Mouse (Mus musculus) neural tube, embryonic 12.5 days (tissue): ENCODE measurements around the gene Gm10428. TPM values are rescaled to one million over a fixed set of nuclear protein-coding genes. Genes with fewer than 3 reads are reported as not detected.

ENCODE experiments used
- ATAC-seq: fragments of 200-750 bp; cut with Nextera tagmentation; 2 replicates; pipeline ENCODE4 v1.8.0; 2017; ENCODE audit warnings: low read depth, mild to moderate bottlenecking, moderate TSS enrichment, moderate library complexity; ENCODE audit not compliant: low FRiP score
- H3K27ac ChIP-seq: fragments of 300-500 bp; sonication (generic); 2 replicates; pipeline ENCODE4 v1.5.1; 2016
- H3K27me3 ChIP-seq: fragments of 300-500 bp; sonication (generic); replicated peaks from 2 replicates; pipeline ENCODE4 v1.6.1; 2016; ENCODE audit warnings: mild to moderate bottlenecking
- H3K36me3 ChIP-seq: fragments of 300-500 bp; sonication (generic); 2 replicates; pipeline ENCODE4 v1.6.1; 2016; ENCODE audit warnings: mild to moderate bottlenecking
- H3K4me1 ChIP-seq: fragments of 300-500 bp; sonication (generic); 2 replicates; pipeline ENCODE4 v1.6.1; 2016
- H3K4me2 ChIP-seq: fragments of 300-500 bp; sonication (generic); replicated peaks from 2 replicates; pipeline ENCODE4 v1.6.1; 2016; ENCODE audit warnings: mild to moderate bottlenecking
- H3K4me3 ChIP-seq: fragments of 300-500 bp; sonication (generic); 2 replicates; pipeline ENCODE4 v1.5.1; 2016
- H3K9ac ChIP-seq: fragments of 300-500 bp; sonication (generic); 2 replicates; pipeline ENCODE4 v1.6.1; 2016; ENCODE audit warnings: mild to moderate bottlenecking
- H3K9me3 ChIP-seq: fragments of 300-500 bp; sonication (generic); 2 replicates; pipeline ENCODE4 v1.6.1; 2016; ENCODE audit warnings: mild to moderate bottlenecking
- WGBS: fragments of 180-500 bp; shearing (Covaris S2); methylation state at CpG from one replicate; pipeline ENCODE4 v1.1.7; 2016; 5-methylcytosine and 5-hydroxymethylcytosine counted together
- polyA plus RNA-seq: library from polyadenylated mRNA; unstranded; fragments of >200 nt; fragmentation: Nextera tagmentation; extraction: Ambion mirVana; gene quantifications from 2 replicates; pipeline ENCODE4 v1.2.1, GENCODE M21; 2016

Gene Gm10428
- polyA plus RNA-seq = not detected in 2 replicates

DNA sequence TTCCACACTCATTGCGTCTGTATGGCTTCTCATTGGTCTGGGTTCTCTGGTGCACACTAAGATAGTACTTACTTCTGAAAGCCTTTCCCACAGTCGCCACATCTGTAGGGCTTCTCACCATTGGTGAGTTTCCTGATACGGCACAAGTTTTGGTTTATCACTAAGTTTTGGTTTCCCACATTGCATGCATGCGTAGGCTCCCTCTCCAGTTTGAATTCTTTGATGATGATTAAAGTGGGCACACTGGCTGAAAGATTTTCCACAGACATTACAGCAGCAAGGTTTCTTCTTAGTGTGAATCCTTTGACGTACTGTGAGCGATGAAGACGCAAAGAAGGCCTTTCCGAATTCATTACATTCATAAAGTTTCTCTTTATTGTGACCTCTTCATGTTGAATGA lies at the start of gene Gm10428:
Gene Gm10428 (plus strand): TSS at position 321 of the 400 bp plus-strand sequence.
- Histone ChIP-seq H3K4me3 (no peak within 1 kb of the TSS), H3K4me2 (no peak within 1 kb of the TSS), H3K4me1 (peaks cover 6% of the 10 kb centered on the region; the same call in 1 of the 2 replicates), H3K9me3 (no peaks in the 10 kb centered on the region), H3K27ac (no peak within 1 kb of the TSS), H3K36me3 (no peaks in the 10 kb centered on the region), H3K27me3 (no peaks in the 10 kb centered on the region; the same call in 1 of the 2 replicates), H3K9ac (no peak within 1 kb of the TSS)
- no peak for ATAC-seq
- 86% methylated on average over 8 of the region's 8 CpGs for WGBS

DNA sequence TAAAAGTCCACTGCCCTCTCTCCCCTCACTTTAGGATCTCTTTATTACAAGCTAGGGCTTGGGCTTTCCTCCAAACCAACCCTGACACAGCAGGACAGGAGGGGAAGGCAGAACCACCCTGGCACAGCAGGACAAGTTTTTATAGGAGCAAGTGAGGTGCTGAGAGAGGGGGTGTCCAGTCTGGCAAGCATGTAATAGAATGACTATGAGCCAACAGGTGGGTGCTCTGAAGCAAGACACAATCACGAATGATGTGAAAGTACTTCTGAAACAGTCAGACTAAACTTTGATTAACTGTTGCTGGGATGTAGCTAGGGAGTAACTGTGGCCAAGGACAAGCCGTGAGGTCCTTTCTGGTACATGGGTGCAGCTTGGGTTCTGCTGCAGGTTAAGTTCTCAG lies 46.8 kb upstream of the Gm10428 start:
- Histone ChIP-seq H3K27me3 (no peaks in the 10 kb centered on the region), H3K4me2 (no peak overlapping the region), H3K27ac (no peak overlapping the region), H3K9me3 (no peaks in the 10 kb centered on the region), H3K36me3 (peaks cover 9% of the 10 kb centered on the region), H3K4me1 (no peaks in the 10 kb centered on the region), H3K9ac (no peak overlapping the region), H3K4me3 (no peak overlapping the region)
- 89% methylated on average over 2 of the region's 2 CpGs for WGBS
- ATAC-seq = no peak

DNA sequence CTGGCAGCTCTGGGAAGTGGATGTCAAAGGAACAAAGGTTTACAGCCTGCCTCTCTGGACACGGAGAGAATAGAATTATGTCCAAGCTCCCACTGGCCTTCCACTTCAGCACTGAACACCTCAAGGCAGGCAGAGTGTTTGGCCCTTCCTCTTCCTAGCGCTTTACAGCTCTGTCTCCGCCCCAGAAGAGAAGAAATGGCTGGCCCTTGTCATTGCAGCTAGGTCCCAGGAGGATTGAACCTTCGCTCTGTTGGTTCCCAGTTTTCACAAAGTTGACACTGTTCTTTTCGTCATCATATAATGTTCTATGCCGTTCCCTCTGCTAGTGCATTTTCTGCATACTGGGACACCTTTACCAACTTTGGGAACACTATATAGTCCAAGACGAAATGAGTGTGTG lies 44.6 kb upstream of the Gm10428 start:
- peaks cover 24% of the 10 kb centered on the region for H3K36me3 ChIP-seq

DNA sequence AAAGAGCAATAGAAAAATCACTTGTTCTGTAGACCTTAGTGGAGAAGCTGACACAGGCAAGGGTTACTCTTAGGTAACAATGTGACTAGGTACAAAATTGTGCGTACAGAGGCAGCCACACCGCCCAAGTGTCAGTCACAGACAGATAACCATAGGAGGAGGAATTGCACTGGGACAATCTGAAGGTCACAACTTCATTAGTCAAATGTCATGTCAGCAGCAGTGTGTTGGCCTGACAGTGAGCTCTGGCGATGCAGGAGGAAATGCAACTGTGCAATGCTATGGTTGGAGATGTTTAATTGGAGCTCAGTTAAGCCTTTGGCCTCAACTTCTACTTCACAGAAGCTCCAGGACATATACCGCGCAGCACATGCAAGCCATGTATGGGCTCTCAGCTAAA lies 42.2 kb upstream of the Gm10428 start:
- WGBS = 95% methylated on average over 5 of the region's 5 CpGs

More for the DNA sequence above, 44.6 kb upstream of the Gm10428 start:
- Histone ChIP-seq H3K9ac (no peak overlapping the region), H3K27ac (no peak overlapping the region), H3K27me3 (no peaks in the 10 kb centered on the region), H3K9me3 (no peaks in the 10 kb centered on the region), H3K4me1 (no peaks in the 10 kb centered on the region), H3K4me3 (no peak overlapping the region), H3K4me2 (no peak overlapping the region)
- 78% methylated on average over 7 of the region's 7 CpGs for WGBS
- no peak for ATAC-seq

DNA sequence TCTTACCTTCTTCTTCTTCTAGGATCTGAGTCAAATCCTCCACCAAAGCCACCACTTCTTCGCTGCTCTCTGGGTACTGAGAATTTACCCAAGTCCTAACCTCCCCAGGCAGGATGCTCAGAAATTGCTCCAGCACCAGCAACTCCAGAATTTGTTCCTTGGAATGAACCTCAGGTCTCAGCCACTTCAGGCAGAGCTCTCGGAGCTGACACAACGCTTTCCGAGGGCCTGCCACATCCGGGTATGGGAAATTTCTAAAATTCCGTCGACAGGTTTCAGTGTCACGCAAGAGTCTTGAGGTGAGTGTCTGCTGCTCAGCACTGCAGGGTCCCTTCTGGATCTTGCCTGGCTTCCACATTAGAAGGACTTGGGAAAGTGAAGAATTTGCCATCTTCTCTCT lies 24.6 kb upstream of the Gm10428 start:
- Histone ChIP-seq H3K27me3 (no peaks in the 10 kb centered on the region), H3K4me3 (no peak overlapping the region), H3K4me1 (peaks cover 17% of the 10 kb centered on the region), H3K4me2 (no peak overlapping the region), H3K9me3 (no peaks in the 10 kb centered on the region), H3K36me3 (peaks cover 49% of the 10 kb centered on the region), H3K9ac (no peak overlapping the region), H3K27ac (no peak overlapping the region)
- 94% methylated on average over 8 of the region's 8 CpGs for WGBS
- ATAC-seq = no peak

More for the DNA sequence above, 42.2 kb upstream of the Gm10428 start:
- ATAC-seq = no peak
- H3K27ac ChIP-seq = no peak overlapping the region
- H3K9ac ChIP-seq = no peak overlapping the region
- H3K9me3 ChIP-seq = no peaks in the 10 kb centered on the region
- peaks cover 42% of the 10 kb centered on the region for H3K36me3 ChIP-seq
- no peaks in the 10 kb centered on the region for H3K4me1 ChIP-seq
- H3K4me2 ChIP-seq = no peak overlapping the region
- H3K27me3 ChIP-seq = no peaks in the 10 kb centered on the region
- H3K4me3 ChIP-seq = no peak overlapping the region

DNA sequence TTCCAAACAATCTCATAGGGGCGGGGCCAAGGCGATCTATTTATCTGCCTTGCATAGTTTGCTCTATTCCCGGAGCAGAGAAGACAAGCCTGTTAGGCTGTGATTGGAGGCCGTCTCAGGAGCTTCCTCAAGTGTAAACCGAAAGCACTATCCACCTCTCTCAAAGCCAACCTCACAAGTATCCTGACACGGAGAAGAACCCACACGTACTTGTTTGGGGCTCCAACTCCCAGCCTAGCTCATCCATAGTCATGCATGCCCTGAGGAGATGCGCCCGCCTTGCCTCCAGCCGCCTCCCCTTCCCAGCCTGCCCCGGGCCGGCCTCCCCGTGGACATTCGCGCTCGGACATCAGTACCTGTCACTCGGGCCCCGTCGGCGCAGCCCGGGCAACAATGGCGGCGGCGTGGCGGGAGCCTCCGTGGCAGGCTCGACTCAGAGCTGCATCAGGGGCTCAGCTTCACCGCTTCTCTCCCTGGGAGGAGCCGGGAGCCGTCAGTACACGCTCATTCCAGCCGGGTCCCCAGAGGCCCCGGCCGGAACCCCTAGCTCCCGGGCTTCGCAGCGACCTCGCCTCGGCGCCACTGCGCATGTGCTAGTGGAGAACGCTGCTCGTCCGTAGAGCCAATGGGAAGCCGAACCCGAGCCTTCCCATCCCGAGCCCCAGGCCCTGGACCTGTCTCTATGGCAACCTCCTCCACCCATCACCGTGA lies 21.4 kb upstream of the Gm10428 start, which contains the start of gene Zfp287:
Gene Zfp287 (minus strand): TSS at position 595 of the 711 bp plus-strand sequence.
- Histone ChIP-seq H3K9me3 (no peaks in the 10 kb centered on the region), H3K27ac (peak within 1 kb of the TSS; percentile 83), H3K9ac (peak within 1 kb of the TSS; percentile 73), H3K4me2 (peak within 1 kb of the TSS; percentile 66), H3K36me3 (peaks cover 21% of the 10 kb centered on the region), H3K4me1 (peaks cover 17% of the 10 kb centered on the region), H3K4me3 (peak within 1 kb of the TSS; percentile 63), H3K27me3 (no peaks in the 10 kb centered on the region)
- under 1% methylated on average over 48 of the region's 48 CpGs for WGBS
- ATAC-seq = peak; percentile 99

DNA sequence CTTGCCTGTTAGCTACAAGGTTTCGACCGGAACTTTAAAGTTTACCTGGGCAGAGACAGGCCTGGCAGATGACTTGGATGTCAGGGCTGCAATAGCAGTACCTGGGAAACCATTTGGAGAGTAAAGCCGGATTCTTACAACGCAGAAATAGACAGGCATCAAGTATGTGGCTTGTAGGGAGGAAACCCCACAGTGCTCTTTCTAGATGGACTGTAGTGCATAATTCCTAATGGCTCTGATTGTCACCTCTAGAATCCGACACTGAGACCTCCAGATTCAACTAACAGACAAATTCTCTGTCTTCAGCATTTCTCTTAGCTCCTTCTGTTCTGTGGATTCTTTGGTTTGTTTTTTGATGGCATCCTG lies 20.9 kb upstream of the Gm10428 start:
- peak overlapping the region; percentile 63 for H3K4me3 ChIP-seq
- peak; percentile 49; the same call in 1 of the 2 replicates for ATAC-seq
- H3K9ac ChIP-seq = no peak overlapping the region
- H3K4me1 ChIP-seq = peaks cover 17% of the 10 kb centered on the region
- H3K36me3 ChIP-seq = peaks cover 20% of the 10 kb centered on the region
- H3K4me2 ChIP-seq = peak overlapping the region; percentile 66
- no peaks in the 10 kb centered on the region for H3K9me3 ChIP-seq
- 10% methylated on average over 5 of the region's 5 CpGs for WGBS
- no peaks in the 10 kb centered on the region for H3K27me3 ChIP-seq
- no peak overlapping the region for H3K27ac ChIP-seq

DNA sequence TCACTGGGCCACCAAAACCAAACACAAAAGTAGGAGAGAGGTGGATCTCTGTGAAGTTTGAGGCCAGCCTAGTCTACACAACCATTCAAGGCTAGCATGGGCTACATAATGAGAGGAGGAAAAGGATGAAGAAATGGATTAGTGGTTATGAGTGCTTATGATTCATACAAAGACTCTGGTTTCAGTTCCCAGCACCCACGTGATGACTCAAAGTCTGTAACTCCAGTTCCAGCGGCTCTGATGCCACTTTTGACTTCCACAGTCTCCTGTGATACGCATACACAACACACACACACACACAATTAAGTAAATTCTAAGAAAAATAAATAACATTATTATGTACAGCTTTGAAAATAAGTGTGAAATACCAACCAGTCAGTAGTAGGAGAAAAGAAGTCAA lies 20.2 kb upstream of the Gm10428 start:
- Histone ChIP-seq H3K4me3 (no peak overlapping the region), H3K9ac (no peak overlapping the region), H3K4me1 (peaks cover 17% of the 10 kb centered on the region), H3K36me3 (peaks cover 14% of the 10 kb centered on the region), H3K27me3 (no peaks in the 10 kb centered on the region), H3K4me2 (no peak overlapping the region), H3K9me3 (no peaks in the 10 kb centered on the region), H3K27ac (no peak overlapping the region)
- no peak for ATAC-seq
- 82% methylated on average over 3 of the region's 3 CpGs for WGBS

DNA sequence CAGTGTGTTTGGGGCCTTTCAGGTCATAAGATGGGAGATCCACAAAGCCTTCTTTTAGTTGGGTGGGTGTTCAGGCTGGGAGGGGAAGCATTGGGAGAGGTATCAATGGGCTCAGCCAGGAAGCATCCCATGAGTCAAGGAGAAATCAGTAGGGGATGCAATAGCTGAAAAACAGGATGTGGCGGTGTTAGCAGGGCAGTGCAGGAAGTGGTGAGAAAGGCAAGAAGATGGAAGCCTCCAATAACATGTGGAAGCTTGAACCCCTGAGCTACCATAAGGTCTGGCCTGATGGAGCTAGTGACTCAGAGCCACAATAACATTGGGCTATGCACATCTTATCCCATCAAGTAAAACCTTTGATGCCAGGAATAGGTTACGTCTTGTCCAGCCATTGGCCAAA lies 11.7 kb upstream of the Gm10428 start:
- 84% methylated on average over 2 of the region's 2 CpGs for WGBS
- ATAC-seq = no peak
- no peak overlapping the region for H3K27ac ChIP-seq
- H3K9me3 ChIP-seq = no peaks in the 10 kb centered on the region
- no peak overlapping the region for H3K9ac ChIP-seq
- no peaks in the 10 kb centered on the region for H3K36me3 ChIP-seq
- H3K27me3 ChIP-seq = no peaks in the 10 kb centered on the region
- no peak overlapping the region for H3K4me2 ChIP-seq
- H3K4me3 ChIP-seq = no peak overlapping the region
- no peaks in the 10 kb centered on the region for H3K4me1 ChIP-seq

DNA sequence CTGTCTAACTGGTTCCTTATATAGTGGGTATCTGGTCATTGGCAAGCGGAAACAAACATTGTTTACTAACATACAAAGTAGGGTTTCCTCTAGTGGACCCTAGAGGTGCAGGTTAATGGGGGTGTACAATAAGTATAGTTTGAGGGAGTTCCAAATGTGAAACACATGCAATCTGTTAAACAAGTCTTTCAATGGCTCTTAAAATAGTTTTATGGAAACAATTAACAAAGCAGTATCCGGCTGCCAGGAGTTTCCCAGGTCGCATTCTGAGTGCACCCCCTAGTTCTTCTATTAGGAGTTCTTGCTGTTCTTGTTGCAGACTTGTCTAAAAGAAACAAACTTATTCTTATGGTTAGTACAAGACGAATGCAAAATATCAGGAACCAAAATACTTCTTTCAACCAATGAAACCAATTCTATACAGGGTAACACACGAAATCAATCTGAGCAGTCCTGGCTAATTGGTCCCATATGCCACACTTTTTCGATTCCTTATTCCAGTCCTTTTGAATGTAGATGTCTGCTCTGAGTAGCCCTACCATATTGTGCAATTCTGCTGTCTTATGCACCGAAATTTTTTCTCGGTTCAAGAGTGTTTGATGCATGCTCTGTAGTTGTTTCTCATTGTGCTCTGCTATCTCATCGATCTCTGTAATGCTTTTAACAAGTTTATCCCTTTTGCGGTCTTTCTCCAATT lies 10.5 kb upstream of the Gm10428 start:
- H3K4me1 ChIP-seq = no peaks in the 10 kb centered on the region
- no peaks in the 10 kb centered on the region for H3K27me3 ChIP-seq
- no peak for ATAC-seq
- H3K36me3 ChIP-seq = no peaks in the 10 kb centered on the region
- no peaks in the 10 kb centered on the region for H3K9me3 ChIP-seq
- H3K4me3 ChIP-seq = no peak overlapping the region
- H3K4me2 ChIP-seq = no peak overlapping the region
- no peak overlapping the region for H3K9ac ChIP-seq
- 79% methylated on average over 10 of the region's 10 CpGs for WGBS
- no peak overlapping the region for H3K27ac ChIP-seq

DNA sequence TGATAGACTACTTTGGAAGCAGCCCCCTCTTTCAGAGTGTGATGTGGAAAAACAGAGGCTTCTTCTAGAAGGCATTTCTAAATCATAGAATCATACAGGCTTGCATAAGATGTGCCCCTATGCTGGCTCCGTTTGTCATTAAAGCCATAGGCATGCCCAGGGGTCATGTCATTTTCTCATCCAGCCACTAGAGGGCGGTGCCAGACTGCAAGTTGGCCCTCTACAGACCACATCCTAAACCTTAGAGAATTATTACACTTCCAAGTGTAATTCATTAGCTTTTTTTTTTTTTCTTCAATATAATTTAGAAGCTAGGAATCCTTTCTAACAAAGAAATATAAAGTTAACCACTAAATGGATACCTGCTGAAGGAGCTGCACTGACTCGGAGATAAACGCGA lies 8.8 kb upstream of the Gm10428 start:
- ATAC-seq = no peak
- Histone ChIP-seq H3K4me1 (no peaks in the 10 kb centered on the region), H3K4me2 (no peak overlapping the region), H3K9me3 (no peaks in the 10 kb centered on the region), H3K27me3 (no peaks in the 10 kb centered on the region; the same call in 1 of the 2 replicates), H3K27ac (no peak overlapping the region), H3K4me3 (no peak overlapping the region), H3K9ac (no peak overlapping the region), H3K36me3 (no peaks in the 10 kb centered on the region)
- 49% methylated on average over 5 of the region's 5 CpGs for WGBS

DNA sequence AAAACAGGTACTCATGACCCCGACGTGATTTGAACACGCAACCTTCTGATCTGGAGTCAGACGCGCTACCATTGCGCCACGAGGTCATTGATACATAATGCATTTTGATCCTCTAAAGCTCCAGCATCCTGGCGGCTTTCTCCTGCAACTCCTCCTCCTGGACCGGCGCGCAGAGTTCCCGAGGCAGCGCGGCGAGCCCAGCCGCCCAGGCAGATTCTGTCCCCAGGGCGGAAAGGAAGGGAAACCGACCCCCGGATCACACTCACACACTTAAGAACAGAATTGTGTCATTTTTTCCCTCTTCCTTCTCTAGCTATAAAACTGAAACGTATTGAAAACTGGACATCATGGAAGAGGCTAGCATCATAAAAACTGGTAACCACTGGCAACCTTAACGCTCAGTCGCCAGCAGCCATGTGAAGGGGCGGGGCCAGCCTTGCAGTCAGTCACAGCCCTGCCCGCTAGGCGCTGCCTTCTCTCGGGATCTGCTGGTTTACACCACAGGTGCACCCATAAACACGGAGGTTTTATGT lies 6.8 kb upstream of the Gm10428 start:
- Histone ChIP-seq H3K4me3 (peak overlapping the region; percentile 32), H3K4me1 (no peaks in the 10 kb centered on the region), H3K27me3 (no peaks in the 10 kb centered on the region; the same call in 1 of the 2 replicates), H3K9ac (no peak overlapping the region), H3K27ac (no peak overlapping the region), H3K4me2 (peak overlapping the region; percentile 66), H3K9me3 (no peaks in the 10 kb centered on the region), H3K36me3 (no peaks in the 10 kb centered on the region)
- ATAC-seq = peak; percentile 81; the same call in 1 of the 2 replicates
- WGBS = 3% methylated on average over 27 of the region's 27 CpGs
